11 mouse cellular contexts compared by ENCODE assay signal in genomic region chr6:116139143-116139856, GRCm38 (mm10). TPM values are rescaled to one million over a fixed set of nuclear protein-coding genes. Genes with fewer than 3 reads are reported as not detected.
A peak's percentile ranks its signal among the peaks of the same experiment; 100 is the strongest.
DNase-seq lines count a peak whose midpoint lies in the region; ATAC-seq lines count a peak whose summit lies in the region.
"Had no signal": no experiment of that assay in that cellular context is flagged by ENCODE, and none has a peak within 500 bp of the region (broad histone marks: within the 10 kb centered on the region; RNA-seq: fewer than 3 reads in every experiment).

No protein-coding gene starts in this region.

- WGBS in embryonic facial prominence, embryonic 11.5 days, result 70% methylated on average over 2 of the region's 2 CpGs
- 62% methylated on average over 2 of the region's 2 CpGs for WGBS in embryonic facial prominence, embryonic 10.5 days

- no peak overlapping the region for H3K4me3 ChIP-seq in embryonic facial prominence, embryonic 11.5 days (ENCODE audit: low read depth, low read length)
- no peak overlapping the region for H3K4me3 ChIP-seq in embryonic facial prominence, embryonic 10.5 days
- H3K4me3 ChIP-seq: neural tube, embryonic 13.5 days had no signal

- no peak overlapping the region for H3K9ac ChIP-seq in embryonic facial prominence, embryonic 11.5 days (replicated peaks; ENCODE audit: low read length)
- H3K9ac ChIP-seq: neural tube, embryonic 13.5 days had no signal

- H3K4me2 ChIP-seq in embryonic facial prominence, embryonic 11.5 days (ENCODE audit: low read depth, low read length), result no peak overlapping the region
- H3K4me2 ChIP-seq: neural tube, embryonic 13.5 days had no signal

- no peaks in the 10 kb centered on the region for H3K9me3 ChIP-seq in embryonic facial prominence, embryonic 11.5 days (replicated peaks; ENCODE audit: control insufficient read depth, low read length)
- H3K9me3 ChIP-seq in embryonic facial prominence, embryonic 10.5 days, result no peaks in the 10 kb centered on the region
- H3K9me3 ChIP-seq: neural tube, embryonic 13.5 days had no signal

- no peak; the same call in 1 of the 2 replicates for ATAC-seq in embryonic facial prominence, embryonic 11.5 days (replicated peaks; ENCODE audit: insufficient number of reproducible peaks, low FRiP score, low TSS enrichment, low read depth)
- ATAC-seq in megakaryocyte, adult 5-6 weeks (ENCODE audit: poor library complexity, severe bottlenecking), result no peak

- no peak overlapping the region for H3K27ac ChIP-seq in embryonic facial prominence, embryonic 11.5 days (replicated peaks; ENCODE audit: low read depth, low read length)
- H3K27ac ChIP-seq in embryonic facial prominence, embryonic 10.5 days (replicated peaks), result no peak overlapping the region
- H3K27ac ChIP-seq: neural tube, embryonic 13.5 days had no signal

- H3K4me1 ChIP-seq in embryonic facial prominence, embryonic 11.5 days (ENCODE audit: control insufficient read depth, insufficient read depth, low read length), result no peaks in the 10 kb centered on the region
- H3K4me1 ChIP-seq in embryonic facial prominence, embryonic 10.5 days, result no peaks in the 10 kb centered on the region

- DNase-seq in embryonic facial prominence, embryonic 11.5 days (ENCODE audit: low spot score), result peak; percentile 21
- DNase-seq in embryonic facial prominence, embryonic 10.5 days (ENCODE audit: low spot score), result no peak
- DNase-seq in kidney, postnatal 36 days, result peak; percentile 14 to 31
- DNase-seq in kidney, adult 18-20 months, result no peak
- DNase-seq in 416B (ENCODE audit: low read depth), result peak; percentile 56
- peak; percentile 15 for DNase-seq in embryo, embryonic 10 days (ENCODE audit: low spot score)
- DNase-seq in layer of hippocampus, postnatal 36 days, result no peak
- DNase-seq: cerebellum, adult 9-10 months; left cerebral cortex, postnatal 4 days had no signal

- no peaks in the 10 kb centered on the region for H3K27me3 ChIP-seq in embryonic facial prominence, embryonic 11.5 days (ENCODE audit: control insufficient read depth, insufficient read depth, low read length)
- H3K27me3 ChIP-seq in embryonic facial prominence, embryonic 10.5 days (replicated peaks; ENCODE audit: low read depth, poor library complexity, severe bottlenecking), result no peaks in the 10 kb centered on the region
- H3K27me3 ChIP-seq: neural tube, embryonic 13.5 days had no signal

- H3K36me3 ChIP-seq in embryonic facial prominence, embryonic 11.5 days (replicated peaks; ENCODE audit: control insufficient read depth, insufficient read depth, low read depth, low read length), result no peaks in the 10 kb centered on the region
- peaks cover 3% of the 10 kb centered on the region; the same call in 1 of the 2 replicates for H3K36me3 ChIP-seq in embryonic facial prominence, embryonic 10.5 days (replicated peaks)
- H3K36me3 ChIP-seq: neural tube, embryonic 13.5 days had no signal

RNA-seq across cellular contexts. Expression of gene Tmcc1, which starts 54.0 kb away (rescaled TPM):
- polyA plus RNA-seq in embryonic facial prominence, embryonic 11.5 days (2014; fragmentation: Nextera tagmentation; extraction: Ambion mirVana), result 13.4 and 14.1 TPM in 2 replicates
- polyA plus RNA-seq in embryonic facial prominence, embryonic 10.5 days (2016; fragmentation: Nextera tagmentation; extraction: Ambion mirVana), result 15.4 and 15.5 TPM in 2 replicates
- total RNA-seq in megakaryocyte, adult 5-6 weeks (2015), result 72.5 and 79.8 TPM in 2 replicates
- 99.8 and 113 TPM in 2 replicates for total RNA-seq in megakaryocyte, adult 5-6 weeks (2017)
- total RNA-seq in layer of hippocampus, postnatal 36 days (2021), result 10 to 100 TPM; 80.7 to 90.9 TPM

Comparison
In these comparisons a context has a peak if more than half of its experiments do, and no peak if none do; other contexts are left out.
1. DNase-seq: peak in embryonic facial prominence, embryonic 11.5 days (single experiment), kidney, postnatal 36 days (2 of 2), 416B (single experiment) and embryo, embryonic 10 days (single experiment); none in embryonic facial prominence, embryonic 10.5 days (single experiment), kidney, adult 18-20 months (single experiment) and layer of hippocampus, postnatal 36 days (0 of 2).